Mouse (Mus musculus) kidney, adult 11 months (tissue): Measurements from ENCODE around the gene Lrrc3c.
A peak's percentile ranks its signal among the peaks of the same experiment; 100 is the strongest.

Experiments used
- DNase-seq: peaks from one replicate; pipeline ENCODE4 v3.0.0; 2022

Gene Lrrc3c

GRCm38 (mm10) chr11:98597991-98598390 lies at the start of gene Lrrc3c:
Lrrc3c (plus strand) TSS chr11:98598291.
- no peak for DNase-seq

GRCm38 (mm10) chr11:98549363-98549762 lies 48.7 kb upstream of the Lrrc3c start:
- DNase-seq: no peak

GRCm38 (mm10) chr11:98550311-98550974 lies 47.6 kb upstream of the Lrrc3c start:
- DNase-seq: no peak

GRCm38 (mm10) chr11:98550975-98551828 lies 46.9 kb upstream of the Lrrc3c start, which contains the start of gene Zpbp2:
Zpbp2 (plus strand) TSS chr11:98551097.
- peak; percentile 76 for DNase-seq

GRCm38 (mm10) chr11:98553966-98554365 lies 44.1 kb upstream of the Lrrc3c start:
- DNase-seq: no peak

GRCm38 (mm10) chr11:98555124-98555700 lies 42.9 kb upstream of the Lrrc3c start:
- no peak for DNase-seq

- DNase-seq: no peak
Measured at GRCm38 (mm10) chr11:98560942-98561341, 37.1 kb upstream of the Lrrc3c start.

GRCm38 (mm10) chr11:98563025-98563424 lies 35.1 kb upstream of the Lrrc3c start:
- no peak for DNase-seq

- DNase-seq: peak; percentile 12
Measured at GRCm38 (mm10) chr11:98563921-98564414, 34.1 kb upstream of the Lrrc3c start.

GRCm38 (mm10) chr11:98568326-98568725 lies 29.8 kb upstream of the Lrrc3c start:
- DNase-seq: no peak

GRCm38 (mm10) chr11:98569461-98569860 lies 28.6 kb upstream of the Lrrc3c start:
- DNase-seq: no peak

GRCm38 (mm10) chr11:98577776-98578175 lies 20.3 kb upstream of the Lrrc3c start:
- DNase-seq: no peak

- peak; percentile 22 for DNase-seq
Measured at GRCm38 (mm10) chr11:98580301-98581121, 17.6 kb upstream of the Lrrc3c start.

- DNase-seq: no peak
Measured at GRCm38 (mm10) chr11:98581286-98582029, 16.6 kb upstream of the Lrrc3c start.

GRCm38 (mm10) chr11:98582030-98582388 lies 16.1 kb upstream of the Lrrc3c start:
- no peak for DNase-seq

- no peak for DNase-seq
Measured at GRCm38 (mm10) chr11:98582551-98583264, 15.4 kb upstream of the Lrrc3c start.

- DNase-seq: no peak
Measured at GRCm38 (mm10) chr11:98583265-98583552, 14.9 kb upstream of the Lrrc3c start.

GRCm38 (mm10) chr11:98583571-98583970 lies 14.5 kb upstream of the Lrrc3c start:
- DNase-seq: no peak

- DNase-seq: no peak
Measured at GRCm38 (mm10) chr11:98584146-98584545, 13.9 kb upstream of the Lrrc3c start.

- DNase-seq: no peak
Measured at GRCm38 (mm10) chr11:98584629-98585177, 13.4 kb upstream of the Lrrc3c start.
